Mouse (Mus musculus): ENCODE data around the gene Serpinb1a.

DNA sequence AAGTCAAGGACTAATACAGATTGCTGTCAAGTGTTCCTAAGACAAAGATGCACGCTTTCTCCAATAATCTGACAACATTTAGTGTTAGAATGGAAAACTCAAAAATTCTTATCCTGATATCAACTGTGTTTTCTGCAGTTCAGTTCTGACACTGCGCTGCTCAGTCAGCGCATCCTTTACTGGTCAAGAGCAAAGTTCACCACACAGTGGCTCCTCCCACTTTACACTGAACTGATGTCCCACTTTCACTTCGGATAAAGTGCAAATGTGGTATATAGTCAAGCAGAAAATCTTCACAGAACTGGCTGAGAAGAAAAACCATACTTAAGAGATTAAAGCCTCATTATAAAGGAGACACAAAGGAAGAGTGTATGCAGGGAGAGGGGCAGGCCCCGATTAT lies 55.8 kb downstream of the Serpinb1a start:
- no peak for TF ChIP-seq TAL1 (IDR thresholded peaks at IDR 0.05; ENCODE audit: low read length)
- no peak for TF ChIP-seq GATA1 (IDR thresholded peaks at IDR 0.05; ENCODE audit: low read length)
